Mouse (Mus musculus): ENCODE data around the gene Tnrc18. TPM values are rescaled to one million over a fixed set of nuclear protein-coding genes. Genes with fewer than 3 reads are reported as not detected.
A peak's percentile ranks its signal among the peaks of the same experiment; 100 is the strongest.

The Tnrc18 gene
- polyA plus RNA-seq, 1 experiment from 2014 or later = 32.3 TPM

GRCm38 (mm10) chr5:142726748-142727147 is 90.7 kb downstream of the Tnrc18 start:
- H3K4me3 ChIP-seq = no peak overlapping the region
- WGBS = 94% methylated on average over 6 of the region's 6 CpGs
- no peaks in the 10 kb centered on the region for H3K27me3 ChIP-seq
- H3K9ac ChIP-seq = no peak overlapping the region
- H3K9me3 ChIP-seq = no peaks in the 10 kb centered on the region
- no peak overlapping the region for H3K4me2 ChIP-seq
- no peak overlapping the region for H3K27ac ChIP-seq
- peaks cover 7% of the 10 kb centered on the region for H3K4me1 ChIP-seq
- peaks cover 70% of the 10 kb centered on the region for H3K36me3 ChIP-seq
- ATAC-seq (ENCODE audit: borderline replicate concordance, extremely low read depth, low FRiP score, low TSS enrichment) = no peak

- no peak overlapping the region for H3K4me3 ChIP-seq
- ATAC-seq (ENCODE audit: borderline replicate concordance, extremely low read depth, low FRiP score, low TSS enrichment) = no peak
- no peak overlapping the region for H3K9ac ChIP-seq
- H3K4me1 ChIP-seq = peaks cover 7% of the 10 kb centered on the region
- H3K27me3 ChIP-seq = no peaks in the 10 kb centered on the region
- H3K36me3 ChIP-seq = peaks cover 45% of the 10 kb centered on the region
- no peak overlapping the region for H3K27ac ChIP-seq
- 83% methylated on average over 7 of the region's 7 CpGs for WGBS
- H3K9me3 ChIP-seq = no peaks in the 10 kb centered on the region
- no peak overlapping the region for H3K4me2 ChIP-seq
These were observed 93.2 kb downstream of the Tnrc18 start for GRCm38 (mm10) chr5:142724265-142724664.

GRCm38 (mm10) chr5:142723520-142724133 is 93.8 kb downstream of the Tnrc18 start:
- Histone ChIP-seq H3K27ac (no peak overlapping the region), H3K27me3 (no peaks in the 10 kb centered on the region), H3K4me1 (peaks cover 7% of the 10 kb centered on the region), H3K4me2 (peak overlapping the region; percentile 13; the same call in 1 of the 2 replicates), H3K9me3 (no peaks in the 10 kb centered on the region), H3K36me3 (peaks cover 39% of the 10 kb centered on the region), H3K4me3 (no peak overlapping the region), H3K9ac (no peak overlapping the region)
- peak; percentile 16; the same call in 1 of the 2 replicates for ATAC-seq (ENCODE audit: borderline replicate concordance, extremely low read depth, low FRiP score, low TSS enrichment)
- WGBS = 10% methylated on average over 7 of the region's 7 CpGs

GRCm38 (mm10) chr5:142719897-142720296 is 97.6 kb downstream of the Tnrc18 start:
- WGBS = 81% methylated on average over 13 of the region's 13 CpGs

GRCm38 (mm10) chr5:142718486-142718885 is 99.0 kb downstream of the Tnrc18 start:
- Histone ChIP-seq H3K9ac (no peak overlapping the region), H3K4me3 (no peak overlapping the region), H3K9me3 (no peaks in the 10 kb centered on the region), H3K27ac (no peak overlapping the region), H3K27me3 (no peaks in the 10 kb centered on the region), H3K4me2 (no peak overlapping the region), H3K4me1 (0 out of 2 replicates have a peak, but pooled peaks cover 3% of the 10 kb centered on the region), H3K36me3 (no peaks in the 10 kb centered on the region)
- no peak for ATAC-seq (ENCODE audit: borderline replicate concordance, extremely low read depth, low FRiP score, low TSS enrichment)
- 47% methylated on average over 25 of the region's 25 CpGs for WGBS

More at GRCm38 (mm10) chr5:142719897-142720296, 97.6 kb downstream of the Tnrc18 start:
- no peak overlapping the region for H3K9ac ChIP-seq
- H3K4me2 ChIP-seq = no peak overlapping the region
- no peak overlapping the region for H3K4me3 ChIP-seq
- H3K27ac ChIP-seq = no peak overlapping the region
- no peaks in the 10 kb centered on the region for H3K27me3 ChIP-seq
- H3K36me3 ChIP-seq = 0 out of 2 replicates have a peak, but pooled peaks cover 2% of the 10 kb centered on the region
- peaks cover 7% of the 10 kb centered on the region for H3K4me1 ChIP-seq
- no peaks in the 10 kb centered on the region for H3K9me3 ChIP-seq
- no peak for ATAC-seq (ENCODE audit: borderline replicate concordance, extremely low read depth, low FRiP score, low TSS enrichment)

GRCm38 (mm10) chr5:142718037-142718436 is 99.4 kb downstream of the Tnrc18 start:
- Histone ChIP-seq H3K9ac (no peak overlapping the region), H3K9me3 (no peaks in the 10 kb centered on the region), H3K4me1 (no peaks in the 10 kb centered on the region), H3K4me2 (no peak overlapping the region), H3K36me3 (no peaks in the 10 kb centered on the region), H3K27ac (no peak overlapping the region), H3K4me3 (no peak overlapping the region), H3K27me3 (no peaks in the 10 kb centered on the region)
- no peak for ATAC-seq (ENCODE audit: borderline replicate concordance, extremely low read depth, low FRiP score, low TSS enrichment)
- WGBS = 19% methylated on average over 4 of the region's 4 CpGs

GRCm38 (mm10) chr5:142716056-142716455 is 101.4 kb downstream of the Tnrc18 start:
- Histone ChIP-seq H3K4me3 (no peak overlapping the region), H3K9ac (no peak overlapping the region), H3K9me3 (no peaks in the 10 kb centered on the region), H3K36me3 (no peaks in the 10 kb centered on the region), H3K27me3 (no peaks in the 10 kb centered on the region), H3K4me2 (no peak overlapping the region), H3K4me1 (no peaks in the 10 kb centered on the region), H3K27ac (no peak overlapping the region)
- no peak for ATAC-seq (ENCODE audit: borderline replicate concordance, extremely low read depth, low FRiP score, low TSS enrichment)
- 79% methylated on average over 6 of the region's 6 CpGs for WGBS

GRCm38 (mm10) chr5:142715059-142715458 is 102.4 kb downstream of the Tnrc18 start:
- Histone ChIP-seq H3K4me1 (no peaks in the 10 kb centered on the region), H3K27me3 (no peaks in the 10 kb centered on the region), H3K4me2 (no peak overlapping the region), H3K4me3 (no peak overlapping the region), H3K9me3 (no peaks in the 10 kb centered on the region), H3K9ac (no peak overlapping the region), H3K27ac (no peak overlapping the region), H3K36me3 (no peaks in the 10 kb centered on the region)
- WGBS = 81% methylated on average over 9 of the region's 9 CpGs
- ATAC-seq (ENCODE audit: borderline replicate concordance, extremely low read depth, low FRiP score, low TSS enrichment) = no peak

GRCm38 (mm10) chr5:142713966-142714365 is 103.5 kb downstream of the Tnrc18 start:
- no peaks in the 10 kb centered on the region for H3K27me3 ChIP-seq
- H3K4me1 ChIP-seq = no peaks in the 10 kb centered on the region
- no peak overlapping the region for H3K4me3 ChIP-seq
- no peak for ATAC-seq (ENCODE audit: borderline replicate concordance, extremely low read depth, low FRiP score, low TSS enrichment)
- H3K36me3 ChIP-seq = no peaks in the 10 kb centered on the region
- 81% methylated on average over 10 of the region's 10 CpGs for WGBS
- H3K9me3 ChIP-seq = no peaks in the 10 kb centered on the region
- no peak overlapping the region for H3K4me2 ChIP-seq
- no peak overlapping the region for H3K9ac ChIP-seq
- no peak overlapping the region for H3K27ac ChIP-seq

- Histone ChIP-seq H3K9ac (no peak overlapping the region), H3K4me3 (no peak overlapping the region), H3K9me3 (no peaks in the 10 kb centered on the region), H3K36me3 (no peaks in the 10 kb centered on the region), H3K4me1 (no peaks in the 10 kb centered on the region), H3K4me2 (no peak overlapping the region), H3K27me3 (no peaks in the 10 kb centered on the region), H3K27ac (no peak overlapping the region)
- WGBS = 82% methylated on average over 5 of the region's 5 CpGs
- no peak for ATAC-seq (ENCODE audit: borderline replicate concordance, extremely low read depth, low FRiP score, low TSS enrichment)
These were observed 105.1 kb downstream of the Tnrc18 start for GRCm38 (mm10) chr5:142712373-142712772.

- Histone ChIP-seq H3K4me3 (no peak overlapping the region), H3K27ac (no peak overlapping the region), H3K9ac (no peak overlapping the region), H3K4me2 (no peak overlapping the region), H3K9me3 (no peaks in the 10 kb centered on the region), H3K27me3 (no peaks in the 10 kb centered on the region), H3K36me3 (no peaks in the 10 kb centered on the region), H3K4me1 (no peaks in the 10 kb centered on the region)
- 67% methylated on average over 7 of the region's 7 CpGs for WGBS
- ATAC-seq (ENCODE audit: borderline replicate concordance, extremely low read depth, low FRiP score, low TSS enrichment) = no peak
These were observed 108.0 kb downstream of the Tnrc18 start for GRCm38 (mm10) chr5:142709436-142709835.

GRCm38 (mm10) chr5:142707709-142708108 is 109.8 kb downstream of the Tnrc18 start:
- no peak for ATAC-seq (ENCODE audit: borderline replicate concordance, extremely low read depth, low FRiP score, low TSS enrichment)
- peaks cover 2% of the 10 kb centered on the region for H3K4me1 ChIP-seq
- H3K9ac ChIP-seq = no peak overlapping the region
- H3K27ac ChIP-seq = no peak overlapping the region
- no peak overlapping the region for H3K4me2 ChIP-seq
- H3K9me3 ChIP-seq = no peaks in the 10 kb centered on the region
- 82% methylated on average over 5 of the region's 5 CpGs for WGBS
- H3K27me3 ChIP-seq = peaks cover 10% of the 10 kb centered on the region; the same call in 1 of the 2 replicates
- H3K4me3 ChIP-seq = no peak overlapping the region
- H3K36me3 ChIP-seq = no peaks in the 10 kb centered on the region

Data from lung, embryonic 15.5 days (tissue).